Mouse (Mus musculus): ENCODE data around the gene Pdlim1. TPM values are rescaled to one million over a fixed set of nuclear protein-coding genes. Genes with fewer than 3 reads are reported as not detected.

The Pdlim1 gene
- polyA plus RNA-seq, 1 experiment from 2014 or later, result 5.0 TPM

- Histone ChIP-seq H3K4me1 (ENCODE audit: control insufficient read depth, insufficient read depth, low read length) (no peaks in the 10 kb centered on the region), H3K9ac (ENCODE audit: low read depth, low read length) (no peak overlapping the region), H3K27ac (ENCODE audit: low read length) (no peak overlapping the region), H3K4me3 (ENCODE audit: low read depth, low read length) (no peak overlapping the region), H3K36me3 (ENCODE audit: control insufficient read depth, insufficient read depth, low read length) (peaks cover 3% of the 10 kb centered on the region), H3K4me2 (ENCODE audit: low read length) (no peak overlapping the region), H3K9me3 (replicated peaks; ENCODE audit: control insufficient read depth, low read length, poor library complexity, severe bottlenecking) (no peaks in the 10 kb centered on the region), H3K27me3 (ENCODE audit: control insufficient read depth, insufficient read depth, low read depth, low read length) (no peaks in the 10 kb centered on the region)
- no peak for ATAC-seq
- 63% methylated on average over 1 of the region's 1 CpGs for WGBS
These were observed 22.6 kb upstream of the Pdlim1 start for GRCm38 (mm10) chr19:40294231-40294630.

- Histone ChIP-seq H3K36me3 (ENCODE audit: control insufficient read depth, insufficient read depth, low read length) (peaks cover 3% of the 10 kb centered on the region; the same call in 1 of the 2 replicates), H3K27me3 (ENCODE audit: control insufficient read depth, insufficient read depth, low read depth, low read length) (no peaks in the 10 kb centered on the region), H3K4me2 (ENCODE audit: low read length) (no peak overlapping the region), H3K9ac (ENCODE audit: low read depth, low read length) (no peak overlapping the region), H3K9me3 (replicated peaks; ENCODE audit: control insufficient read depth, low read length, poor library complexity, severe bottlenecking) (no peaks in the 10 kb centered on the region), H3K4me1 (ENCODE audit: control insufficient read depth, insufficient read depth, low read length) (no peaks in the 10 kb centered on the region), H3K4me3 (ENCODE audit: low read depth, low read length) (no peak overlapping the region), H3K27ac (ENCODE audit: low read length) (no peak overlapping the region)
- ATAC-seq, result no peak
- WGBS, result 95% methylated on average over 6 of the region's 6 CpGs
These were observed 22.1 kb upstream of the Pdlim1 start for GRCm38 (mm10) chr19:40293791-40294190.

- Histone ChIP-seq H3K9ac (ENCODE audit: low read depth, low read length) (no peak overlapping the region), H3K4me3 (ENCODE audit: low read depth, low read length) (no peak overlapping the region), H3K4me2 (ENCODE audit: low read length) (no peak overlapping the region), H3K36me3 (ENCODE audit: control insufficient read depth, insufficient read depth, low read length) (peaks cover 3% of the 10 kb centered on the region; the same call in 1 of the 2 replicates), H3K4me1 (ENCODE audit: control insufficient read depth, insufficient read depth, low read length) (no peaks in the 10 kb centered on the region), H3K27me3 (ENCODE audit: control insufficient read depth, insufficient read depth, low read depth, low read length) (no peaks in the 10 kb centered on the region), H3K9me3 (replicated peaks; ENCODE audit: control insufficient read depth, low read length, poor library complexity, severe bottlenecking) (no peaks in the 10 kb centered on the region), H3K27ac (ENCODE audit: low read length) (no peak overlapping the region)
- no peak for ATAC-seq
- 93% methylated on average over 6 of the region's 6 CpGs for WGBS
These were observed 18.6 kb upstream of the Pdlim1 start for GRCm38 (mm10) chr19:40290099-40290724.

- no peak for ATAC-seq
- peaks cover 3% of the 10 kb centered on the region; the same call in 1 of the 2 replicates for H3K36me3 ChIP-seq (ENCODE audit: control insufficient read depth, insufficient read depth, low read length)
- no peak overlapping the region for H3K4me2 ChIP-seq (ENCODE audit: low read length)
- H3K9ac ChIP-seq (ENCODE audit: low read depth, low read length), result no peak overlapping the region
- WGBS, result 94% methylated on average over 9 of the region's 9 CpGs
- H3K4me1 ChIP-seq (ENCODE audit: control insufficient read depth, insufficient read depth, low read length), result no peaks in the 10 kb centered on the region
- H3K4me3 ChIP-seq (ENCODE audit: low read depth, low read length), result no peak overlapping the region
- H3K27ac ChIP-seq (ENCODE audit: low read length), result no peak overlapping the region
- no peaks in the 10 kb centered on the region for H3K27me3 ChIP-seq (ENCODE audit: control insufficient read depth, insufficient read depth, low read depth, low read length)
- no peaks in the 10 kb centered on the region for H3K9me3 ChIP-seq (replicated peaks; ENCODE audit: control insufficient read depth, low read length, poor library complexity, severe bottlenecking)
These were observed 16.8 kb upstream of the Pdlim1 start for GRCm38 (mm10) chr19:40288415-40288814.

- Histone ChIP-seq H3K27me3 (ENCODE audit: control insufficient read depth, insufficient read depth, low read depth, low read length) (no peaks in the 10 kb centered on the region), H3K9ac (ENCODE audit: low read depth, low read length) (no peak overlapping the region), H3K27ac (ENCODE audit: low read length) (no peak overlapping the region), H3K4me2 (ENCODE audit: low read length) (no peak overlapping the region), H3K9me3 (replicated peaks; ENCODE audit: control insufficient read depth, low read length, poor library complexity, severe bottlenecking) (peaks cover 7% of the 10 kb centered on the region), H3K4me3 (ENCODE audit: low read depth, low read length) (no peak overlapping the region), H3K4me1 (ENCODE audit: control insufficient read depth, insufficient read depth, low read length) (no peaks in the 10 kb centered on the region), H3K36me3 (ENCODE audit: control insufficient read depth, insufficient read depth, low read length) (no peaks in the 10 kb centered on the region)
- WGBS, result 96% methylated on average over 2 of the region's 2 CpGs
- ATAC-seq, result no peak
These were observed 13.1 kb upstream of the Pdlim1 start for GRCm38 (mm10) chr19:40284704-40285103.

- H3K27ac ChIP-seq (ENCODE audit: low read length), result no peak overlapping the region
- H3K9me3 ChIP-seq (replicated peaks; ENCODE audit: control insufficient read depth, low read length, poor library complexity, severe bottlenecking), result peaks cover 7% of the 10 kb centered on the region
- H3K36me3 ChIP-seq (ENCODE audit: control insufficient read depth, insufficient read depth, low read length), result no peaks in the 10 kb centered on the region
- no peaks in the 10 kb centered on the region for H3K4me1 ChIP-seq (ENCODE audit: control insufficient read depth, insufficient read depth, low read length)
- 73% methylated on average over 2 of the region's 2 CpGs for whole genome bisulfite sequencing
- H3K4me2 ChIP-seq (ENCODE audit: low read length), result no peak overlapping the region
- no peak overlapping the region for H3K4me3 ChIP-seq (ENCODE audit: low read depth, low read length)
- no peak overlapping the region for H3K9ac ChIP-seq (ENCODE audit: low read depth, low read length)
- no peaks in the 10 kb centered on the region for H3K27me3 ChIP-seq (ENCODE audit: control insufficient read depth, insufficient read depth, low read depth, low read length)
- no peak for ATAC-seq
These were observed 11.8 kb upstream of the Pdlim1 start for GRCm38 (mm10) chr19:40283415-40283814.

- ATAC-seq, result no peak
- no peak overlapping the region for H3K4me3 ChIP-seq (ENCODE audit: low read depth, low read length)
- WGBS, result 93% methylated on average over 8 of the region's 8 CpGs
- no peak overlapping the region for H3K27ac ChIP-seq (ENCODE audit: low read length)
- no peaks in the 10 kb centered on the region for H3K36me3 ChIP-seq (ENCODE audit: control insufficient read depth, insufficient read depth, low read length)
- no peak overlapping the region for H3K9ac ChIP-seq (ENCODE audit: low read depth, low read length)
- H3K4me2 ChIP-seq (ENCODE audit: low read length), result no peak overlapping the region
- peaks cover 7% of the 10 kb centered on the region for H3K9me3 ChIP-seq (replicated peaks; ENCODE audit: control insufficient read depth, low read length, poor library complexity, severe bottlenecking)
- H3K4me1 ChIP-seq (ENCODE audit: control insufficient read depth, insufficient read depth, low read length), result no peaks in the 10 kb centered on the region
- no peaks in the 10 kb centered on the region for H3K27me3 ChIP-seq (ENCODE audit: control insufficient read depth, insufficient read depth, low read depth, low read length)
These were observed 6.9 kb upstream of the Pdlim1 start for GRCm38 (mm10) chr19:40278372-40279023.

- 91% methylated on average over 8 of the region's 8 CpGs for WGBS
- no peak for ATAC-seq
- H3K27ac ChIP-seq (ENCODE audit: low read length), result no peak overlapping the region
These were observed 5.9 kb upstream of the Pdlim1 start for GRCm38 (mm10) chr19:40277494-40277893.

GRCm38 (mm10) chr19:40275401-40276188, 4.0 kb upstream of the Pdlim1 start:
- no peaks in the 10 kb centered on the region for H3K9me3 ChIP-seq (replicated peaks; ENCODE audit: control insufficient read depth, low read length, poor library complexity, severe bottlenecking)
- no peak overlapping the region for H3K4me2 ChIP-seq (ENCODE audit: low read length)
- H3K4me1 ChIP-seq (ENCODE audit: control insufficient read depth, insufficient read depth, low read length), result 0 out of 2 replicates have a peak, but pooled peaks cover 3% of the 10 kb centered on the region
- H3K4me3 ChIP-seq (ENCODE audit: low read depth, low read length), result no peak overlapping the region
- no peak overlapping the region for H3K27ac ChIP-seq (ENCODE audit: low read length)
- no peak overlapping the region for H3K9ac ChIP-seq (ENCODE audit: low read depth, low read length)
- no peak for ATAC-seq
- 92% methylated on average over 14 of the region's 14 CpGs for WGBS
- peaks cover 20% of the 10 kb centered on the region for H3K27me3 ChIP-seq (ENCODE audit: control insufficient read depth, insufficient read depth, low read depth, low read length)
- no peaks in the 10 kb centered on the region for H3K36me3 ChIP-seq (ENCODE audit: control insufficient read depth, insufficient read depth, low read length)

More at GRCm38 (mm10) chr19:40277494-40277893, 5.9 kb upstream of the Pdlim1 start:
- Histone ChIP-seq H3K9ac (ENCODE audit: low read depth, low read length) (no peak overlapping the region), H3K4me3 (ENCODE audit: low read depth, low read length) (no peak overlapping the region), H3K36me3 (ENCODE audit: control insufficient read depth, insufficient read depth, low read length) (no peaks in the 10 kb centered on the region), H3K4me1 (ENCODE audit: control insufficient read depth, insufficient read depth, low read length) (no peaks in the 10 kb centered on the region), H3K27me3 (ENCODE audit: control insufficient read depth, insufficient read depth, low read depth, low read length) (peaks cover 5% of the 10 kb centered on the region), H3K9me3 (replicated peaks; ENCODE audit: control insufficient read depth, low read length, poor library complexity, severe bottlenecking) (peaks cover 7% of the 10 kb centered on the region), H3K4me2 (ENCODE audit: low read length) (no peak overlapping the region)

Measured in midbrain, embryonic 16.5 days (tissue).